Mouse (Mus musculus) lung, postnatal 0 days (tissue): ENCODE measurements around the gene Vmn2r8. TPM values are rescaled to one million over a fixed set of nuclear protein-coding genes. Genes with fewer than 3 reads are reported as not detected.
A peak's percentile ranks its signal among the peaks of the same experiment; 100 is the strongest.

ENCODE experiments used
- ATAC-seq: fragments of 200-750 bp; cut with Nextera tagmentation; 2 replicates; pipeline ENCODE4 v1.8.0; 2017; ENCODE audit warnings: moderate library complexity
- DNase-seq: peaks from one replicate; pipeline ENCODE4 v3.0.0-alpha.2; 2016; ENCODE audit warnings: low spot score
- H3K27ac ChIP-seq: fragments of 300-500 bp; sonication (generic); 2 replicates; pipeline ENCODE4 v1.5.1; 2014; ENCODE audit warnings: antibody characterized with exemption, mild to moderate bottlenecking, low read length, mixed read lengths
- H3K27me3 ChIP-seq: fragments of 300-500 bp; sonication (generic); replicated peaks from 2 replicates; pipeline ENCODE4 v1.6.1; 2014; ENCODE audit warnings: low read length, mixed read lengths; ENCODE audit not compliant: insufficient read depth
- H3K36me3 ChIP-seq: fragments of 300-500 bp; sonication (generic); 2 replicates; pipeline ENCODE4 v1.6.1; 2014; ENCODE audit warnings: low read length, mixed read lengths; ENCODE audit not compliant: insufficient read depth
- H3K4me1 ChIP-seq: fragments of 300-500 bp; sonication (generic); 2 replicates; pipeline ENCODE4 v1.6.1; 2014; ENCODE audit warnings: antibody characterized with exemption, low read depth, low read length, mixed read lengths; ENCODE audit not compliant: insufficient read depth
- H3K4me2 ChIP-seq: fragments of 300-500 bp; sonication (generic); replicated peaks from 2 replicates; pipeline ENCODE4 v1.6.1; 2014; ENCODE audit warnings: low read depth, mild to moderate bottlenecking, low read length, moderate library complexity, mixed read lengths
- H3K4me3 ChIP-seq: fragments of 300-500 bp; sonication (generic); 2 replicates; pipeline ENCODE4 v1.5.1; 2014; ENCODE audit warnings: low read depth, low read length
- H3K9ac ChIP-seq: fragments of 300-500 bp; sonication (generic); replicated peaks from 2 replicates; pipeline ENCODE4 v1.6.1; 2014; ENCODE audit warnings: low read depth, mild to moderate bottlenecking
- H3K9me3 ChIP-seq: fragments of 300-500 bp; sonication (generic); 2 replicates; pipeline ENCODE4 v1.6.1; 2016; ENCODE audit warnings: low read length, mixed read lengths
- CTCF ChIP-seq: IDR thresholded peaks from 2 replicates; pipeline ENCODE4 v1.5.1; 2016; ENCODE audit warnings: antibody characterized with exemption, mild to moderate bottlenecking
- EP300 ChIP-seq: IDR thresholded peaks from 2 replicates; pipeline ENCODE4 v1.6.1; 2016; ENCODE audit warnings: antibody characterized with exemption, mild to moderate bottlenecking, control low read depth
- WGBS: fragments of 180-500 bp; shearing (Covaris S2); extraction: QIAGEN DNeasy Blood & Tissue Kit; methylation state at CpG from one replicate; pipeline ENCODE4 v1.1.7; 2014; 5-methylcytosine and 5-hydroxymethylcytosine counted together
- polyA plus RNA-seq: library from polyadenylated mRNA; unstranded; fragments of >200 nt; fragmentation: Nextera tagmentation; extraction: Ambion mirVana; gene quantifications from 2 replicates; pipeline ENCODE4 v1.2.1, GENCODE M21; 2015

Vmn2r8 gene
- polyA plus RNA-seq, 1 experiment from 2014 or later, result not detected

- H3K4me3 ChIP-seq, result no peak overlapping the region
- ATAC-seq, result no peak
- no peak for TF ChIP-seq CTCF
Observed at GRCm38 (mm10) chr5:108744629-108745028, 64.0 kb downstream of the Vmn2r8 start.

GRCm38 (mm10) chr5:108743856-108744255, 64.8 kb downstream of the Vmn2r8 start:
- Histone ChIP-seq H3K27me3 (no peaks in the 10 kb centered on the region), H3K9me3 (no peaks in the 10 kb centered on the region), H3K27ac (no peak overlapping the region), H3K9ac (no peak overlapping the region), H3K4me1 (no peaks in the 10 kb centered on the region), H3K4me3 (no peak overlapping the region), H3K4me2 (no peak overlapping the region), H3K36me3 (no peaks in the 10 kb centered on the region)
- ATAC-seq (no peak), DNase-seq (no peak)
- WGBS, result 65% methylated on average over 2 of the region's 2 CpGs
- peak; percentile 31 for TF ChIP-seq CTCF
- TF ChIP-seq EP300, result no peak

More at GRCm38 (mm10) chr5:108744629-108745028, 64.0 kb downstream of the Vmn2r8 start:
- H3K9ac ChIP-seq, result no peak overlapping the region
- H3K9me3 ChIP-seq, result no peaks in the 10 kb centered on the region
- no peak for DNase-seq
- H3K27ac ChIP-seq, result no peak overlapping the region
- WGBS, result 73% methylated on average over 3 of the region's 3 CpGs
- no peaks in the 10 kb centered on the region for H3K4me1 ChIP-seq
- no peak overlapping the region for H3K4me2 ChIP-seq
- H3K36me3 ChIP-seq, result no peaks in the 10 kb centered on the region
- H3K27me3 ChIP-seq, result no peaks in the 10 kb centered on the region

- Histone ChIP-seq H3K27ac (no peak overlapping the region), H3K4me2 (no peak overlapping the region), H3K9ac (no peak overlapping the region), H3K4me3 (no peak overlapping the region), H3K27me3 (no peaks in the 10 kb centered on the region), H3K9me3 (no peaks in the 10 kb centered on the region), H3K4me1 (no peaks in the 10 kb centered on the region), H3K36me3 (no peaks in the 10 kb centered on the region)
- ATAC-seq, result no peak
- 63% methylated on average over 2 of the region's 2 CpGs for WGBS
- TF ChIP-seq EP300, result no peak
- no peak for TF ChIP-seq CTCF
- DNase-seq, result no peak
Observed at GRCm38 (mm10) chr5:108742596-108742995, 66.1 kb downstream of the Vmn2r8 start.

- ATAC-seq, result no peak
- Histone ChIP-seq H3K27ac (no peak overlapping the region), H3K9me3 (no peaks in the 10 kb centered on the region), H3K4me2 (no peak overlapping the region), H3K4me3 (no peak overlapping the region), H3K27me3 (no peaks in the 10 kb centered on the region), H3K4me1 (no peaks in the 10 kb centered on the region), H3K36me3 (no peaks in the 10 kb centered on the region), H3K9ac (no peak overlapping the region)
- TF ChIP-seq CTCF (no peak), EP300 (no peak)
- no peak for DNase-seq
- WGBS, result 76% methylated on average over 2 of the region's 2 CpGs
Observed at GRCm38 (mm10) chr5:108741844-108742243, 66.8 kb downstream of the Vmn2r8 start.

Other genes starting within 250 kb of the Vmn2r8 start
- 36.8 and 39.9 TPM in 2 replicates for gene Gak, start 179.1 kb downstream of the Vmn2r8 start, polyA plus RNA-seq
- gene Tmem175, start 179.1 kb downstream of the Vmn2r8 start, polyA plus RNA-seq, result 24.8 and 26.3 TPM in 2 replicates
- 7.1 and 8.2 TPM in 2 replicates for gene Idua, start 148.5 kb downstream of the Vmn2r8 start, polyA plus RNA-seq
- gene Dgkq, start 139.2 kb downstream of the Vmn2r8 start, polyA plus RNA-seq, result 5.9 and 6.3 TPM in 2 replicates
- 0.10 and 0.19 TPM in 2 replicates for gene Slc26a1, start 133.3 kb downstream of the Vmn2r8 start, polyA plus RNA-seq
- gene Fgfrl1, start 116.5 kb downstream of the Vmn2r8 start, polyA plus RNA-seq, result 15.8 and 17.4 TPM in 2 replicates
- not detected in 2 replicates for gene Rnf212, start 33.9 kb downstream of the Vmn2r8 start, polyA plus RNA-seq
- not detected in 2 replicates for gene Tmed11, start 13.5 kb downstream of the Vmn2r8 start, polyA plus RNA-seq
- 0.02 and 0.04 TPM in 2 replicates for gene Vmn2r9, start 43.8 kb upstream of the Vmn2r8 start, polyA plus RNA-seq
- not detected in 2 replicates for gene Vmn2r10, start 197.7 kb upstream of the Vmn2r8 start, polyA plus RNA-seq